Mouse (Mus musculus) neural tube, postnatal 0 days (tissue): ENCODE measurements around the gene Agmo. TPM values are rescaled to one million over a fixed set of nuclear protein-coding genes. Genes with fewer than 3 reads are reported as not detected.

ENCODE experiments used
- polyA plus RNA-seq: library from polyadenylated mRNA; unstranded; fragments of >200 nt; fragmentation: Nextera tagmentation; extraction: Ambion mirVana; gene quantifications from 2 replicates; pipeline ENCODE4 v1.2.1, GENCODE M21; 2015

Gene Agmo
- 2.9 and 3.2 TPM in 2 replicates for polyA plus RNA-seq

DNA sequence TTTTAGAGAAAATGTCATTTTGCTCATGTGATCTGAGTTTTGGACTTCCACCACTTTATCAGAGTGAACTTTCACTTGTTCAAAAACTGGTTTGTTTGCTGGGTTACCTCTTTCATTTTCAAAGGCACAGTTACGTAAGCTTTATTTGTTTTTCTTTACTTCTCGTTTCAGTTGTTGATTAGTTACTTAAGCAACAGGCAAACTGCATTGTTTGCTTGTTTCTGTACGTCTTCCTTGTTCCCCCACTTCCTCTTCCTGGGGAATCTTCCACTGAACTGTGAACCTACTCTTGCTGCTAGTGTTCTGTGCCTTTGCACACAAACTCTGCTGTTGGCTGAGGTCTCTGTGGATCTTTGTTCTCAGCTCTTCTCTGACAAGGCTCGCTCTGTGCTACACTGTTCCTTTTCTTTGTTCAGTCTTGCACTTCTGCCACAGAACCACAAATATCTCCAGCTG, at the start of gene Agmo:
Agmo (plus strand) TSS at position 76 of the 456 bp plus-strand sequence.

Other genes with a start within 250 kb of the Agmo start
- gene Meox2, start 133.1 kb upstream of the Agmo start, polyA plus RNA-seq = 0.93 and 1.4 TPM in 2 replicates